Mouse (Mus musculus) lung, embryonic 15.5 days (tissue): ENCODE measurements around the gene Olfr907. TPM values are rescaled to one million over a fixed set of nuclear protein-coding genes. Genes with fewer than 3 reads are reported as not detected.

Experiments used
- ATAC-seq: fragments of 200-750 bp; cut with Nextera tagmentation; 2 replicates; pipeline ENCODE4 v1.8.0; 2017; ENCODE audit warnings: moderate number of reproducible peaks, borderline replicate concordance; ENCODE audit not compliant: low FRiP score, low TSS enrichment; ENCODE audit errors: extremely low read depth
- H3K27ac ChIP-seq: fragments of 300-500 bp; sonication (generic); 2 replicates; pipeline ENCODE4 v1.5.1; 2015; ENCODE audit warnings: moderate library complexity, mild to moderate bottlenecking, inconsistent platforms
- H3K27me3 ChIP-seq: fragments of 300-500 bp; sonication (generic); 2 replicates; pipeline ENCODE4 v1.6.1; 2015; ENCODE audit warnings: inconsistent platforms
- H3K36me3 ChIP-seq: fragments of 300-500 bp; sonication (generic); 2 replicates; pipeline ENCODE4 v1.6.1; 2015; ENCODE audit warnings: inconsistent platforms
- H3K4me1 ChIP-seq: fragments of 300-500 bp; sonication (generic); 2 replicates; pipeline ENCODE4 v1.6.1; 2015; ENCODE audit warnings: inconsistent platforms
- H3K4me2 ChIP-seq: fragments of 300-500 bp; sonication (generic); 2 replicates; pipeline ENCODE4 v1.6.1; 2015; ENCODE audit warnings: inconsistent platforms, mild to moderate bottlenecking, moderate library complexity
- H3K4me3 ChIP-seq: fragments of 300-500 bp; sonication (generic); 2 replicates; pipeline ENCODE4 v1.5.1; 2015; ENCODE audit warnings: mild to moderate bottlenecking, inconsistent platforms
- H3K9ac ChIP-seq: fragments of 300-500 bp; sonication (generic); 2 replicates; pipeline ENCODE4 v1.6.1; 2015; ENCODE audit warnings: inconsistent platforms
- H3K9me3 ChIP-seq: fragments of 300-500 bp; sonication (generic); 2 replicates; pipeline ENCODE4 v1.6.1; 2016; ENCODE audit warnings: inconsistent platforms
- WGBS: fragments of 180-500 bp; shearing (Covaris S2); methylation state at CpG from one replicate; pipeline ENCODE4 v1.1.7; 2015; 5-methylcytosine and 5-hydroxymethylcytosine counted together
- polyA plus RNA-seq: library from polyadenylated mRNA; unstranded; fragments of >200 nt; fragmentation: Nextera tagmentation; extraction: Ambion mirVana; gene quantifications from 2 replicates; pipeline ENCODE4 v1.2.1, GENCODE M21; 2015

Olfr907 gene
- not detected in 2 replicates for polyA plus RNA-seq

DNA sequence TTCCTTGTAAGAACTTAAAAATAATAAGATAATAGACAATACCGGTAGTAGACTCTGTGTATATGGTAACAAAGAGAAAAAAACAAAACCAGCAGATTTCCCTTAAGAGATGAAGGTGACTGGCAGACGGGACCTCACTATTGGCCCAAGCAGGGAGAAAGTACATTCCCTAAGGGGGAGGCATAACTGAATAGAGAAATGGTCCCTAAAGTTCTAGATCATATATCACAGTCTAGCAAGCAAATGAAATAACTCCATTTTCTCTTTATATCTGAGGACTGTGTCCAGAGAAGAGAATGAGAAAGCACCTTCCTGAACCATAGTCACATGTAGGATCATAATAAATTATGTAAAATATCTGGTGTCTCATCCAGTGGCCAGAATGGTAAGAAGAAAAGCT, at the start of gene Olfr907:
Gene Olfr907, plus strand, starts transcription at position 301 of the 400 bp plus-strand sequence.
- Histone ChIP-seq H3K27ac (no peak within 1 kb of the TSS), H3K36me3 (no peaks in the 10 kb centered on the region), H3K4me2 (no peak within 1 kb of the TSS), H3K27me3 (no peaks in the 10 kb centered on the region), H3K9ac (no peak within 1 kb of the TSS), H3K4me3 (no peak within 1 kb of the TSS), H3K9me3 (no peaks in the 10 kb centered on the region), H3K4me1 (no peaks in the 10 kb centered on the region)
- no peak for ATAC-seq
- 79% methylated on average over 2 of the region's 2 CpGs for WGBS

DNA sequence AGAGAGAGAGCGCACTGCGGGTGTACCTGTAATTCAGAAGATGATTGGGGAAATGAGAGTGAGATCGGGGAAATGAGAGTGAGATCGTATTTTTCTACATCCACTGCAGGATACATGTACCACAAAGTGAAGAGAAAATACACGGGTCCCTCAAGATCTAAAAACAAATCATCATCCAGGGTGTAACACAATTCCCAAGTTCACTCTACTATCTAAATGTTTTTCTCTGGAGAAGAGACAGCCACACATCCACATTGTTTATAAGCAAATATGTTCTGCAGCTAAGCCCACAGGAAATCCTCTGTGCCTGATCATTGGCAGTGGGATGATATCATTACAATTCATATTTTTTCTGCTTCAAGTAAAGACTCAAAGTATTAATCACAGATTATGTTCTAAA, 48.2 kb upstream of the Olfr907 start, which contains the start of gene Olfr902:
Gene Olfr902, plus strand, starts transcription at position 301 of the 400 bp plus-strand sequence.
- no peaks in the 10 kb centered on the region for H3K36me3 ChIP-seq
- H3K27ac ChIP-seq, result no peak within 1 kb of the TSS
- WGBS, result 81% methylated on average over 5 of the region's 5 CpGs
- ATAC-seq, result no peak
- no peaks in the 10 kb centered on the region for H3K27me3 ChIP-seq
- H3K4me1 ChIP-seq, result no peaks in the 10 kb centered on the region
- no peaks in the 10 kb centered on the region for H3K9me3 ChIP-seq
- H3K4me3 ChIP-seq, result no peak within 1 kb of the TSS
- no peak within 1 kb of the TSS for H3K9ac ChIP-seq
- H3K4me2 ChIP-seq, result no peak within 1 kb of the TSS

DNA sequence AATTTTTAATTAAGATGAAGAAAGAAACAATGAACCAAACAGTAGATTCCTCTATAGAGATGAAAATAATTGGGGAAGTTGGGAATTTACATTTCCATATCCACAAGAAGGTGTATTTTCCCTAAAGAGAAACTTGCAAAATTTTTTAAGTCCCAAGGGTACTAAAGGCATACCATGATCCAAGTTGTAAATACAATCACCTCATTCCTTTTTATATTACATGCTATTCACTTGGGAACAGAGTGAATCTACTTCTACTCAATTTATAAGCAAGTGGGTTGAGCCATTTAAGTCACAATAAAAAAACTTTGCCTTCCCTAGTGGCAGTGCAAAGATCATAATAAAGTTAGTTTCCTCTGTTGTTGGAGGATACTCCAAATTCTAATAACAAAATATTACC, 32.8 kb upstream of the Olfr907 start, which contains the start of gene Olfr904:
Gene Olfr904, plus strand, starts transcription at position 301 of the 400 bp plus-strand sequence.
- no peak for ATAC-seq

DNA sequence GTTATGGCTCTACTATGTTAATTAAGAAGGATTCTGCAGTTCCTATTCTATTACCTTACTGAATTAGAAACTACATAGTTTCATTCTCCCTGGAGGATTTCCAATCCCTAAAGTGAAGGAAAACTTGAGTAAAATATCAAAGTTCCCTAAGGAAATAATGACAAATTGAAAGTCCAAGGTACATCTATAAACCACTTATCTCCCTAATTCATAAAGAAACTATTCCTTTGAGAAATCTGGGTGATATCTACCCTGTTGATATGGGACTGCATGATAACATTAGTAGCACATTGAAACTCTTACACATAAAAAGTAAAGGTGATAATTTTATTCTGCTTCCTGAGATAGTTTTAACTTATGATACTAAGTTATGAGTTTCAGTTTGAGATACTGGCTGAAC, 24.8 kb upstream of the Olfr907 start, which contains the start of gene Olfr905:
Gene Olfr905, plus strand, starts transcription at position 301 of the 400 bp plus-strand sequence.
- no peak within 1 kb of the TSS for H3K4me2 ChIP-seq
- no peaks in the 10 kb centered on the region for H3K36me3 ChIP-seq

More for the DNA sequence above, 32.8 kb upstream of the Olfr907 start, which contains the start of gene Olfr904:
- no peak within 1 kb of the TSS for H3K4me3 ChIP-seq
- no peaks in the 10 kb centered on the region for H3K27me3 ChIP-seq
- H3K4me1 ChIP-seq, result no peaks in the 10 kb centered on the region
- no peaks in the 10 kb centered on the region for H3K36me3 ChIP-seq
- no peak within 1 kb of the TSS for H3K27ac ChIP-seq
- no peak within 1 kb of the TSS for H3K9ac ChIP-seq
- H3K4me2 ChIP-seq, result no peak within 1 kb of the TSS
- H3K9me3 ChIP-seq, result no peaks in the 10 kb centered on the region

DNA sequence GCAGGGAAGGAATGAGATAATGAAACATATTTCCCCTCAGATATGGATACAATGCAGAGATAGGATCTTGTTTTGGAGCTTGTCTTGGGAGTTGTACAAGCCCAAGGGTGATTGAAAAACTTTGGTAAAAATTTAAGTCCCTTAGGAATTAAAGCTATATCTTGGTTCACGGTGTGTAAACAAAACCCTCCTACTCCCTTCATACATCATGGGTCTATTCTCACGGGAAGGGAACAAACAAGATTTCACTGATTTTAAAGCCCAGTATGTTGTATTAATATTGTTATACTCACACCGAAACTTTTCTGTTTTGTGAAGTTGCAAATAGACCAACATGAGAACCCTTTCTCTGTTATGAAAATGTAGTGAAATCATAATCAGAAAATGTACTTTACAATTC, 8.8 kb upstream of the Olfr907 start, which contains the start of gene Olfr906:
Gene Olfr906, plus strand, starts transcription at position 301 of the 400 bp plus-strand sequence.
- no peak within 1 kb of the TSS for H3K4me3 ChIP-seq
- H3K4me1 ChIP-seq, result no peaks in the 10 kb centered on the region
- H3K9me3 ChIP-seq, result no peaks in the 10 kb centered on the region
- WGBS, result 71% methylated on average over 3 of the region's 3 CpGs
- H3K27me3 ChIP-seq, result no peaks in the 10 kb centered on the region
- no peak within 1 kb of the TSS for H3K9ac ChIP-seq
- H3K36me3 ChIP-seq, result no peaks in the 10 kb centered on the region
- no peak within 1 kb of the TSS for H3K27ac ChIP-seq
- no peak for ATAC-seq
- H3K4me2 ChIP-seq, result no peak within 1 kb of the TSS

More for the DNA sequence above, 24.8 kb upstream of the Olfr907 start, which contains the start of gene Olfr905:
- Histone ChIP-seq H3K9me3 (no peaks in the 10 kb centered on the region), H3K27me3 (no peaks in the 10 kb centered on the region), H3K9ac (no peak within 1 kb of the TSS), H3K27ac (no peak within 1 kb of the TSS), H3K4me1 (no peaks in the 10 kb centered on the region), H3K4me3 (no peak within 1 kb of the TSS)
- no peak for ATAC-seq

DNA sequence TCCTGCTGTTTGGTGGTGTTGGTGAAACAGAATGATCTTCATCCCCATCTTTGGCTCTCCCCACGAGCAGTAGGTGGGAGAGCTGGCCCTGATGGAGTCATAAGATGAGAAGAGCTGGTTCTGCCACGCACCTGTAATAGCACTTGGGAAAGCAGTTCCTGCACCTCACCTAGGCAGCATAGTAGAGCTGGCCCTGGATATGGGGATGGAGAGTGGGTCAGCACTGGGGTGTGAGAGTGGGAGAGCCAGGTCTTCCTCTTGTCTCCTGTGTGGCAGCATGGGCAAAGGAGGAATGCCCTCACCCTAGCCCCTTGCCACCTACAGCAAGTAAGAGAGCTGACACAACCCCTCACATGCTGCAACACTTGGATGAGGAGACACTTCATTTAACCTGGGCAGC, 16.8 kb downstream of the Olfr907 start:
- Histone ChIP-seq H3K9me3 (no peaks in the 10 kb centered on the region), H3K36me3 (no peaks in the 10 kb centered on the region), H3K4me1 (no peaks in the 10 kb centered on the region), H3K4me3 (no peak overlapping the region), H3K4me2 (no peak overlapping the region), H3K27ac (no peak overlapping the region), H3K9ac (no peak overlapping the region), H3K27me3 (no peaks in the 10 kb centered on the region)
- ATAC-seq, result no peak
- 40% methylated on average over 2 of the region's 2 CpGs for WGBS

DNA sequence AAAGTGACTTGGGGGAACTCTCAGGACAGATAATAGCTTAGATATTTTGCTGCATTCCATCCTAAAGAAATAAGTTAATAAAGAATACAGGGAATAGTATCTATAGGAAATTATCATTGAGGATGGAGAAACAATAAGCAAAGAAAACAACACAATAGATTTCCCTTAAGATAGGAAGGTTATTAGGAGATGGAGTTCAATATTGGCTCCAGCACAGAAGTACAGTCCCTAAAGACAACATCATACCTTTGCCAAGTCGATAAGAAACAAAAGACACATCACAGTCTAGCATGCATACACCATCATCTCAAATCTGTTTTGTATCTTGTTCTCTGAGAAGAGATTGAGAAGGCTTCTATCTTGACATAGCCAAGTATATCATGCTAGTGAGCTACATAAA, 25.7 kb downstream of the Olfr907 start, which contains the start of gene Olfr911-ps1:
Gene Olfr911-ps1, plus strand, starts transcription at position 301 of the 400 bp plus-strand sequence.
- Histone ChIP-seq H3K9me3 (no peaks in the 10 kb centered on the region), H3K27me3 (no peaks in the 10 kb centered on the region), H3K4me3 (no peak within 1 kb of the TSS), H3K27ac (no peak within 1 kb of the TSS), H3K4me2 (no peak within 1 kb of the TSS), H3K36me3 (no peaks in the 10 kb centered on the region), H3K4me1 (no peaks in the 10 kb centered on the region), H3K9ac (no peak within 1 kb of the TSS)
- ATAC-seq, result no peak
- 71% methylated on average over 1 of the region's 1 CpGs for WGBS

DNA sequence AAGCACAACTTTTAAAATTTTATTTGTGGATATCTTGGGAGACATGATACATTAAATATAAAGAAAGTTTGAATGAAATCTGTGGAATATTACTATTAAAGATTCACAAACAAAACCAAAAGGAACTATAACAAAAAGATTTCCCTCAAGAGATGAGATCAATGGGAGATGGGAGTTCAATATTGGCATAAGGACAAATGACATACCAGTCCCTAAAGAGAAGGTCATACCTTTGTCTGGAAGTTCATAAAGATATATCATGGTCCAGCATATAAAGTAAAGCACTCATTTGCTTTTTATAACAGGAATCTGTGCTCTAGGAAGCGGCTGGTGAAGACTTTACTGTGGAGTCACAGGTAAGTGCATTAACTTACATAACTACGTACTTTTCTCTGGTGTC, 41.9 kb downstream of the Olfr907 start, which contains the start of gene Olfr910:
Gene Olfr910, plus strand, starts transcription at position 301 of the 400 bp plus-strand sequence.
- Histone ChIP-seq H3K4me1 (no peaks in the 10 kb centered on the region), H3K36me3 (no peaks in the 10 kb centered on the region), H3K9ac (no peak within 1 kb of the TSS), H3K27ac (no peak within 1 kb of the TSS), H3K4me2 (no peak within 1 kb of the TSS), H3K4me3 (no peak within 1 kb of the TSS), H3K9me3 (no peaks in the 10 kb centered on the region), H3K27me3 (no peaks in the 10 kb centered on the region)
- no peak for ATAC-seq
- WGBS, result 88% methylated on average over 2 of the region's 2 CpGs

Other genes with a start within 250 kb of the Olfr907 start
- gene Olfr143, start 243.0 kb upstream of the Olfr907 start, polyA plus RNA-seq, result not detected in 2 replicates
- not detected in 2 replicates for gene Olfr895, start 227.9 kb upstream of the Olfr907 start, polyA plus RNA-seq
- gene Olfr896-ps1, start 204.7 kb upstream of the Olfr907 start, polyA plus RNA-seq, result not detected in 2 replicates
- not detected in 2 replicates for gene Olfr25, start 166.7 kb upstream of the Olfr907 start, polyA plus RNA-seq
- not detected in 2 replicates for gene Olfr898, start 147.4 kb upstream of the Olfr907 start, polyA plus RNA-seq
- gene Olfr250, start 128.9 kb upstream of the Olfr907 start, polyA plus RNA-seq, result not detected in 2 replicates
- not detected in 2 replicates for gene Olfr251, start 118.7 kb upstream of the Olfr907 start, polyA plus RNA-seq
- not detected in 2 replicates for gene Olfr147, start 94.1 kb upstream of the Olfr907 start, polyA plus RNA-seq
- not detected in 2 replicates for gene Olfr901, start 66.3 kb upstream of the Olfr907 start, polyA plus RNA-seq
- not detected in 2 replicates for gene Olfr902, start 48.1 kb upstream of the Olfr907 start, polyA plus RNA-seq
- gene Olfr904, start 32.7 kb upstream of the Olfr907 start, polyA plus RNA-seq, result not detected in 2 replicates
- gene Olfr905, start 24.7 kb upstream of the Olfr907 start, polyA plus RNA-seq, result not detected in 2 replicates
- not detected in 2 replicates for gene Olfr906, start 8.7 kb upstream of the Olfr907 start, polyA plus RNA-seq
- not detected in 2 replicates for gene Olfr911-ps1, start 25.8 kb downstream of the Olfr907 start, polyA plus RNA-seq
- gene Olfr910, start 42.0 kb downstream of the Olfr907 start, polyA plus RNA-seq, result not detected in 2 replicates
- gene Olfr912, start 84.4 kb downstream of the Olfr907 start, polyA plus RNA-seq, result not detected in 2 replicates
- gene Olfr913, start 97.0 kb downstream of the Olfr907 start, polyA plus RNA-seq, result not detected in 2 replicates
- gene Olfr914, start 109.3 kb downstream of the Olfr907 start, polyA plus RNA-seq, result not detected in 2 replicates
- gene Olfr916, start 164.1 kb downstream of the Olfr907 start, polyA plus RNA-seq, result not detected in 2 replicates
- not detected in 2 replicates for gene Olfr917, start 170.0 kb downstream of the Olfr907 start, polyA plus RNA-seq
- gene Olfr918, start 178.8 kb downstream of the Olfr907 start, polyA plus RNA-seq, result not detected in 2 replicates
- not detected in 2 replicates for gene Olfr919, start 207.9 kb downstream of the Olfr907 start, polyA plus RNA-seq
- gene Vwa5a, start 222.5 kb downstream of the Olfr907 start, polyA plus RNA-seq, result 16.3 and 20.7 TPM in 2 replicates